Mouse (Mus musculus): ENCODE measurements around the gene Tmem160. TPM values are rescaled to one million over a fixed set of nuclear protein-coding genes. Genes with fewer than 3 reads are reported as not detected.

The Tmem160 gene
- total and polyA plus RNA-seq, 3 experiments = 30.9 to 89.1 (median 48.9) TPM

- Histone ChIP-seq H3K9ac (ENCODE audit: insufficient read depth, low read depth) (no peak overlapping the region), H3K9me3 (replicated peaks; ENCODE audit: low read length) (no peaks in the 10 kb centered on the region), H3K4me1 (ENCODE audit: control insufficient read depth in 1 of 2, insufficient read depth in 2 of 2) (peaks cover 18 to 69% of the 10 kb centered on the region in 2 experiments), H3K79me2 (replicated peaks; ENCODE audit: control insufficient read depth, extremely low read depth, insufficient read depth, poor library complexity, severe bottlenecking) (peaks cover 16% of the 10 kb centered on the region), H3K36me3 (replicated peaks in 1 of 2; ENCODE audit: control insufficient read depth in 1 of 2, insufficient read depth in 1 of 2, low read length in 1 of 2) (peaks cover 15 to 76% of the 10 kb centered on the region in 2 experiments), H3K27ac (ENCODE audit: insufficient read depth, low read depth) (no peak overlapping the region), H3K4me3 (replicated peaks in 1 of 3; ENCODE audit: low read depth in 2 of 3, low read length in 2 of 3, poor library complexity in 1 of 3) (no peak overlapping the region), H3K4me2 (ENCODE audit: insufficient read depth, low read depth, poor library complexity, severe bottlenecking) (no peak overlapping the region), H3K27me3 (replicated peaks) (no peaks in the 10 kb centered on the region)
- no peak for DNase-seq (ENCODE audit: extremely low read depth)
- dilution Hi-C loops (cut with MboI; ENCODE audit: extremely low pct_ligation_motif_present, extremely low pct_unique_long_range_greater_than_20kb, low sequenced_read_pairs) (no loop called here), in situ Hi-C loops (cut with MboI; ENCODE audit: low pct_ligation_motif_present, low pct_unique_long_range_greater_than_20kb, low sequenced_read_pairs) (no loop called here)
- no peak for TF ChIP-seq ETS1 (conservative IDR thresholded peaks at IDR 0.05; ENCODE audit: low read depth, low read length)
- TF ChIP-seq RCOR1 (conservative IDR thresholded peaks at IDR 0.05; ENCODE audit: low read depth, low read length) = no peak
- TF ChIP-seq JUND (conservative IDR thresholded peaks at IDR 0.05; ENCODE audit: low read depth, low read length) = no peak
- no peak for TF ChIP-seq MAZ (IDR thresholded peaks at IDR 0.05; ENCODE audit: low read depth, low read length)
- no peak for TF ChIP-seq ZNF384 (IDR thresholded peaks at IDR 0.05; ENCODE audit: low read depth, low read length)
- TF ChIP-seq NRF1 (IDR thresholded peaks at IDR 0.05; ENCODE audit: low read depth, low read length) = no peak
- no peak for TF ChIP-seq SMC3 (IDR thresholded peaks at IDR 0.05; ENCODE audit: low read depth, low read length)
- TF ChIP-seq POLR2A (IDR thresholded peaks at IDR 0.05; ENCODE audit: low read depth, low read length) = no peak
- TF ChIP-seq CHD2 (IDR thresholded peaks at IDR 0.05; ENCODE audit: low read length) = no peak
- no peak for TF ChIP-seq SIN3A (IDR thresholded peaks at IDR 0.05; ENCODE audit: low read length)
- no peak for TF ChIP-seq USF2 (conservative IDR thresholded peaks at IDR 0.05; ENCODE audit: low read depth, low read length)
- TF ChIP-seq EP300 (IDR thresholded peaks at IDR 0.05; ENCODE audit: low read length) = no peak
- TF ChIP-seq MXI1 (IDR thresholded peaks at IDR 0.05; ENCODE audit: low read depth, low read length) = no peak
- TF ChIP-seq MAFK (IDR thresholded peaks at IDR 0.05; ENCODE audit: insufficient replicate concordance, low read length) = no peak
- no peak for TF ChIP-seq CHD1 (IDR thresholded peaks at IDR 0.05; ENCODE audit: low read depth, low read length)
- no peak for TF ChIP-seq HCFC1 (IDR thresholded peaks at IDR 0.05; ENCODE audit: low read depth, low read length)
- no peak for TF ChIP-seq CTCF (conservative IDR thresholded peaks at IDR 0.05 in 1 of 2, IDR thresholded peaks at IDR 0.05 in 1 of 2; ENCODE audit: low read depth in 2 of 2, low read length in 2 of 2)
- no peak for TF ChIP-seq ZC3H11A (IDR thresholded peaks at IDR 0.05; ENCODE audit: low read depth, low read length)
- TF ChIP-seq POLR2AphosphoS2 (IDR thresholded peaks at IDR 0.05; ENCODE audit: low read depth, low read length) = no peak
Observed at GRCm38 (mm10) chr7:16411100-16411499, 41.5 kb upstream of the Tmem160 start.

- Histone ChIP-seq H3K36me3 (replicated peaks in 1 of 2; ENCODE audit: control insufficient read depth in 1 of 2, insufficient read depth in 1 of 2, low read length in 1 of 2) (peaks cover 26 to 82% of the 10 kb centered on the region in 2 experiments), H3K27ac (ENCODE audit: insufficient read depth, low read depth) (no peak overlapping the region), H3K4me1 (ENCODE audit: control insufficient read depth in 1 of 2, insufficient read depth in 2 of 2) (peaks cover 15 to 59% of the 10 kb centered on the region in 2 experiments), H3K4me2 (ENCODE audit: insufficient read depth, low read depth, poor library complexity, severe bottlenecking) (no peak overlapping the region), H3K9ac (ENCODE audit: insufficient read depth, low read depth) (no peak overlapping the region), H3K27me3 (replicated peaks) (no peaks in the 10 kb centered on the region), H3K9me3 (replicated peaks; ENCODE audit: low read length) (no peaks in the 10 kb centered on the region), H3K4me3 (replicated peaks in 1 of 3; ENCODE audit: low read depth in 2 of 3, low read length in 2 of 3, poor library complexity in 1 of 3) (no peak overlapping the region), H3K79me2 (replicated peaks; ENCODE audit: control insufficient read depth, extremely low read depth, insufficient read depth, poor library complexity, severe bottlenecking) (peaks cover 6% of the 10 kb centered on the region)
- TF ChIP-seq POLR2AphosphoS2 (IDR thresholded peaks at IDR 0.05; ENCODE audit: low read depth, low read length) = no peak
- no peak for TF ChIP-seq CHD1 (IDR thresholded peaks at IDR 0.05; ENCODE audit: low read depth, low read length)
- TF ChIP-seq JUN (IDR thresholded peaks at IDR 0.05; ENCODE audit: insufficient read depth, low read depth, low read length) = no peak
- TF ChIP-seq E2F4 (IDR thresholded peaks at IDR 0.05; ENCODE audit: insufficient replicate concordance, low read depth, low read length) = no peak
- no peak for TF ChIP-seq USF2 (conservative IDR thresholded peaks at IDR 0.05; ENCODE audit: low read depth, low read length)
- TF ChIP-seq NELFE (IDR thresholded peaks at IDR 0.05; ENCODE audit: low read depth, low read length) = no peak
- 0 out of 2 replicates have a peak, but pooled peaks have one; percentile 2 for TF ChIP-seq POLR2A (IDR thresholded peaks at IDR 0.05; ENCODE audit: low read depth, low read length)
- no peak for TF ChIP-seq ELF1 (IDR thresholded peaks at IDR 0.05; ENCODE audit: low read depth, low read length)
- DNase-seq (ENCODE audit: extremely low read depth) = no peak
- in situ Hi-C loops (cut with MboI; ENCODE audit: low pct_ligation_motif_present, low pct_unique_long_range_greater_than_20kb, low sequenced_read_pairs) (no loop called here), dilution Hi-C loops (cut with MboI; ENCODE audit: extremely low pct_ligation_motif_present, extremely low pct_unique_long_range_greater_than_20kb, low sequenced_read_pairs) (no loop called here)
Observed at GRCm38 (mm10) chr7:16412220-16412896, 40.2 kb upstream of the Tmem160 start.

Data from CH12.LX (cell line).